Mouse (Mus musculus) common myeloid progenitor, adult 5-6 weeks (primary cell): Measurements from ENCODE around the gene Stx4a. TPM values are rescaled to one million over a fixed set of nuclear protein-coding genes. Genes with fewer than 3 reads are reported as not detected.

ENCODE experiments used
- ATAC-seq: replicated peaks from 2 replicates; pipeline ENCODE4 v1.8.0; 2016; ENCODE audit warnings: low read depth, mild to moderate bottlenecking, moderate TSS enrichment, inconsistent platforms; ENCODE audit not compliant: poor library complexity, severe bottlenecking
- total RNA-seq: library from RNA; stranded (forward); fragments of 200-1000, 187-1606 nt; gene quantifications from 2 replicates; pipeline ENCODE4 v1.2.3, GENCODE M21; 2017

Stx4a gene
- total RNA-seq, 1 experiment from 2014 or later = 47.6 TPM

DNA sequence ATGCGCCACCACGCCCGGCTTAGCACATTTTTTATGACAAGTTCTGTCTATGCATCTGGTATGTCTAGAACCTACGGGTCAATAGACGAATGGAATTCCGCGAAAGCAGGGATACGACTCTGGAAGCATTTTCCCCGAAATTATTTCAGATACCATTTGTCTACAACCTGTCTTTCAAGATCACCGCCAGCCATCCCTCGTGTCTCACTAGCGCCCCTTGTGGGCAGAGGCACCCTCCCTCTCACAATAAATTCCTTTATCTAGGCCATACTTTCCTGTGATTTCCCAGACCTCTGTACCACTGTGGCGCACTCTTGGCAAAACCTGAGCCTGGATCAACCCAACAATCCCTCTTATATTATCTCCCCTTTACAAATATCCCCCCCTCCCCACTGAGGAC is 72.3 kb downstream of the Stx4a start:
- no peak for ATAC-seq

DNA sequence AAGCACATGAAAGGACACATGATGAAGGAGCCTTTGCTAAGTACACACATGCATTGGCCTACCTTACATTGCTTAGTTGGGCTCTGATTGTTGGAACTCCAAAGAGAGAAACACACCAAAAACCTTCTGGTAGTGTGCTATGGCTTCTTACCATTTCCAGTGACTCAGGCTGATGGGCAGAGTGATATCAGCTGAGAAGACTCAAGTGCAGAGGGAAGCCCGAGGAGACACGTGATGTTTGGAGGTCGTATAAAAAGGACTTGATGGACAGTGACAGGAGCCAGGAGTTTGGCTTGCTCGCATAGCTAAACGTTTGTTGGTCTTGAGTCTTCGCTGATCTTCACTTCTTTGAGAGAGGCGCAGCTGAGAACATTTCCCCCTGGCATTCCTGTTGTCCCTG is 73.4 kb downstream of the Stx4a start:
- no peak for ATAC-seq

- no peak for ATAC-seq
These were observed 74.3 kb downstream of the Stx4a start for GRCm38 (mm10) chr7:127898179-127898956.

Other genes with a start within 250 kb of the Stx4a start
- gene Ccdc189, start 235.7 kb upstream of the Stx4a start, total RNA-seq = 0.68 and 1.1 TPM in 2 replicates
- gene Rnf40, start 235.5 kb upstream of the Stx4a start, total RNA-seq = 55.9 and 57.4 TPM in 2 replicates
- 12.9 and 39.4 TPM in 2 replicates for gene Zfp629, start 208.5 kb upstream of the Stx4a start, total RNA-seq
- gene Bcl7c, start 115.4 kb upstream of the Stx4a start, total RNA-seq = 54.4 and 68.0 TPM in 2 replicates
- gene Ctf1, start 111.6 kb upstream of the Stx4a start, total RNA-seq = 0.14 TPM in 1 of 2 replicates, not detected in the other
- not detected in 2 replicates for gene Ctf2, start 92.1 kb upstream of the Stx4a start, total RNA-seq
- gene Fbxl19, start 79.8 kb upstream of the Stx4a start, total RNA-seq = 14.6 and 21.4 TPM in 2 replicates
- gene Orai3, start 54.5 kb upstream of the Stx4a start, total RNA-seq = 24.5 and 40.6 TPM in 2 replicates
- 15.1 and 16.6 TPM in 2 replicates for gene Setd1a, start 47.6 kb upstream of the Stx4a start, total RNA-seq
- 1.4 TPM in 1 of 2 replicates, not detected in the other for gene Gm49388, start 38.7 kb upstream of the Stx4a start, total RNA-seq
- gene Hsd3b7, start 23.7 kb upstream of the Stx4a start, total RNA-seq = 36.7 and 52.3 TPM in 2 replicates
- gene Stx1b, start 255 bp downstream of the Stx4a start, total RNA-seq = 0.64 TPM in 1 of 2 replicates, not detected in the other
- gene Zfp646, start 51.9 kb downstream of the Stx4a start, total RNA-seq = 47.1 and 50.4 TPM in 2 replicates
- gene Zfp668, start 52.5 kb downstream of the Stx4a start, total RNA-seq = 3.2 and 10.5 TPM in 2 replicates
- 0.27 TPM in 1 of 2 replicates, not detected in the other for gene Prss53, start 66.7 kb downstream of the Stx4a start, total RNA-seq
- gene Gm21974, start 71.2 kb downstream of the Stx4a start, total RNA-seq = not detected in 2 replicates
- gene Vkorc1, start 71.3 kb downstream of the Stx4a start, total RNA-seq = 27.6 and 34.0 TPM in 2 replicates
- 40.9 and 47.1 TPM in 2 replicates for gene Bckdk, start 79.8 kb downstream of the Stx4a start, total RNA-seq
- 30.0 and 36.0 TPM in 2 replicates for gene Kat8, start 88.2 kb downstream of the Stx4a start, total RNA-seq
- gene Prss8, start 105.8 kb downstream of the Stx4a start, total RNA-seq = not detected in 2 replicates
- 2.4 and 4.3 TPM in 2 replicates for gene Prss36, start 122.4 kb downstream of the Stx4a start, total RNA-seq
- gene Fus, start 143.2 kb downstream of the Stx4a start, total RNA-seq = 79.4 and 108 TPM in 2 replicates
- 19.8 and 27.3 TPM in 2 replicates for gene Pycard, start 169.6 kb downstream of the Stx4a start, total RNA-seq
- gene Trim72, start 179.7 kb downstream of the Stx4a start, total RNA-seq = not detected in 2 replicates
- 10.8 and 12.8 TPM in 2 replicates for gene Itgam, start 238.3 kb downstream of the Stx4a start, total RNA-seq
- not detected in 2 replicates for gene Gm49368, start 238.4 kb downstream of the Stx4a start, total RNA-seq